Mouse (Mus musculus): Measurements from ENCODE around the gene Ralgapa2.
A peak's percentile ranks its signal among the peaks of the same experiment; 100 is the strongest.

Ralgapa2 gene

GRCm38 (mm10) chr2:146427380-146427779, 84.8 kb downstream of the Ralgapa2 start:
- no peak for DNase-seq (ENCODE audit: low spot score in 2 of 2)

GRCm38 (mm10) chr2:146426321-146426720, 85.8 kb downstream of the Ralgapa2 start:
- no peak for DNase-seq (ENCODE audit: low spot score in 2 of 2)

- no peak for DNase-seq (ENCODE audit: low spot score in 2 of 2)
These were observed 86.9 kb downstream of the Ralgapa2 start for GRCm38 (mm10) chr2:146425235-146425634.

- DNase-seq (ENCODE audit: low spot score in 2 of 2) = no peak
These were observed 88.3 kb downstream of the Ralgapa2 start for GRCm38 (mm10) chr2:146423710-146424301.

GRCm38 (mm10) chr2:146423032-146423691, 89.0 kb downstream of the Ralgapa2 start:
- DNase-seq (ENCODE audit: low spot score in 2 of 2) = no peak

GRCm38 (mm10) chr2:146416283-146416682, 95.9 kb downstream of the Ralgapa2 start:
- no peak for DNase-seq (ENCODE audit: low spot score in 2 of 2)

GRCm38 (mm10) chr2:146414484-146415291, 97.5 kb downstream of the Ralgapa2 start:
- DNase-seq (ENCODE audit: low spot score in 2 of 2) = peak; percentile 28 to 85

DNA sequence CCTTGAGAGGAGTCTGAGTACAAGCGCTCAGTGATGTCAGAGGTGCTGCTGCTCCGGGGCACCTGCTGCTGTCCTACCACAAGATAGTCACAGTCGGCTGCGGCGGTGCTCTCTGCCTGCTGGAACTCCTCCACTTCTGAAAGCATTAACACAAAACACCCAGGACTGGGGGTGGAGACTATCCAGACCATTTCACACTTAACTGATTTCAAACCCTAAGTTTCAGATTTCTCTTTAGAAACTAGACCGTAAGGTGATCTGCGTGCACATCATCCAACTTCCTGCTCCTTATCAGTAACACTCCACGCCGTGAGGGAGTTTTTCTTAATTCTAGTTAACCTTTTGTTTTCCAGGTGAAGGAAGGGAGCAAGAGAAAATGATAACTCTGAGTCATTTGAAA, 99.4 kb downstream of the Ralgapa2 start:
- DNase-seq (ENCODE audit: low spot score in 2 of 2) = no peak

DNA sequence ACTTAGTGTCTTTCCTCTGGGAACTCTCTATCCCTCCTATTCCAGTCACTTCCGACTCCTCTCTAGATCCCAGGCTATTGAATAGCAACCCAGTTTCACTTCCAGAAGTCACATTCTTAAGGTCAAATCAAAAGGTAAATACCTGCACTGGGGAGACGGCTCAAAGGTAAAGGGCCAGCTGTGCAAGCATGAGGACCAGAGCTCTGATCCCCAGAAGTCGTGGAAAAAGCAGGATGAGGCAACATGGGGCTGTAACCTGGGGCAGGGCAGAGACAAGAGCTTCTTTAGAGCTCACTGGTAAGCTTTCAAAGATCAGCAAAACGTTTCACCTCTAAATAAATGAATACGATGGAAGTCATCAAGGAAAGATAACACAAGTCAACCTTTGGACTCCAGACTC, 100.2 kb downstream of the Ralgapa2 start:
- no peak for DNase-seq (ENCODE audit: low spot score in 2 of 2)

DNA sequence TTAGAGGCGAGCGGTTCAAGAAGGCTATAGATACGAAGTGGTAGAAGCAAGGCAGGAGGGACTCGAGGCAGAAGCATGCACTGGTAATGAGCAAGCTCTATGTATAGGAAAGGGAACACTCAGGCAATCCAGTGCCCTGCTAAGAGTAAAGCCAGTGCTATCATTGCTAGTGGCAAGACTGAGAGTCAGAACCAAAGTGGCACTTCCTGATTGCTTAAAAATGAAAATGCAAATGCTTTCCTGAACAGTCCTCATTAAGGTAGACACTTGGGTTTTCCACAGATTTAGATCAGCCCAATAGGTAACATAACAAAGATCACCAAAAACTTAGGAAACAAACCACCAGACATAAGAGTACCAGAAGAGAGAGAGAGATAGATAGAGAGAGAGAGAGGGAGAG, 105.1 kb downstream of the Ralgapa2 start:
- no peak for DNase-seq (ENCODE audit: low spot score in 2 of 2)

DNA sequence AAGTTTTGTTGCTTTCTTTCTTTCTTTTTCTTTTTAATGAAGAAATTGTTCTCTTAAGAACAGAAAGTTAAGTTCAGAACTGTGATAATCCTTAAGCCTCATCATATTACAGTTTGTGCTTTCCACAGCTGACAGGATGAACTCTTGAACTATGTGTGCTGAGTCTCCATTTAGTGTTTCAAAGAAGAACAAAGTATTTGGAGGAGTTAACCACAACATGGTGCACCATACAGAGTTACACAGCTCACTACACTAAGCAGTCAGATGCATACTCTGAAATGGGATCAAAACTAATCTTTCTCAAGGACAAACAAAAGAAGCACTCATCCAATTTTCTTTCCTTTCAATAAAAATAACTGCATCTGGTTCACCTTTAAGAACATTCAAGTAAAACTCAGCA, 110.6 kb downstream of the Ralgapa2 start:
- no peak for DNase-seq (ENCODE audit: low spot score in 2 of 2)

- no peak for DNase-seq (ENCODE audit: low spot score in 2 of 2)
These were observed 111.4 kb downstream of the Ralgapa2 start for GRCm38 (mm10) chr2:146400738-146401137.

- no peak for DNase-seq (ENCODE audit: low spot score in 2 of 2)
These were observed 113.8 kb downstream of the Ralgapa2 start for GRCm38 (mm10) chr2:146398211-146398865.

GRCm38 (mm10) chr2:146387211-146387610, 124.9 kb downstream of the Ralgapa2 start:
- DNase-seq (ENCODE audit: low spot score in 2 of 2) = no peak

DNA sequence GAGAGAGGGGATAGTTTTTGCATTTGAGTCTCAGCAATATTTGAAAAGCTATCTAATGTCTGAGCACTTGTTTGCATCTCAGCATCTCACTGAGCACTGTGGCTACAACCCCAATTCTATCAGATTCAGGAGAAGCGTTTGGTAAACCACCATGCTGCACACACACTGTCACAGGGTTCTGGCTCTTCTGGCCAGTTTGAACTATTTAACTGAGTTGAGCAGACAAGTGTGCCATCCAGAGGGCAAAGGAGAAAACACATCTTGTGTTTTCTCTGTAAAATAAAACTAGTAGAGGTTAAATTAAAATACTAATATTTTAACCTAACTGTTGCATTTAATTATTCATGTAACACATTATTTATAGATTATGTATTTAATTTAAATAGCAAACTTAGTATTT, 127.6 kb downstream of the Ralgapa2 start:
- DNase-seq (ENCODE audit: low spot score in 2 of 2) = no peak

- no peak for DNase-seq (ENCODE audit: low spot score in 2 of 2)
These were observed 135.9 kb downstream of the Ralgapa2 start for GRCm38 (mm10) chr2:146376293-146376692.

- DNase-seq (ENCODE audit: low spot score in 2 of 2) = no peak
These were observed 146.0 kb downstream of the Ralgapa2 start for GRCm38 (mm10) chr2:146366098-146366497.

GRCm38 (mm10) chr2:146365368-146365983, 146.7 kb downstream of the Ralgapa2 start:
- DNase-seq (ENCODE audit: low spot score in 2 of 2) = no peak

DNA sequence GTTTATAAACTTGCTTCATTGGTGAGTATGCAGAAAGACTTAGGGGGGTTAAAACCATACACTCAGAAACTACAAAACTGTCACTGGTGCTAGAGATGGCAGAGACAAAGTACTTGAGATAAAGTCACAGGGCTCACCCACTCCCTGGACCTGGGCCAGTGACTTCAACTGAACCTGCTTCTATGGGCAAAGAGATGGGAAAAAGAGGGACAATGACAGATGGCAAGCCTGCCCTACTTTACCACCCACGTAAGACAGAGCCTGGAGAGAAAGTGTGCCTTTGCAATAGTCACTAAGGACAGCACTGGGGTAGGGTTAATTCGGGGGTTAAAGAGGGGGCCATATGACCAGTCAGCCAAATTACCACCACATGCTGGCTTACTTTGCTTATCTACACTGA, 148.7 kb downstream of the Ralgapa2 start:
- peak; percentile 26 to 68 for DNase-seq (ENCODE audit: low spot score in 2 of 2)

- no peak for DNase-seq (ENCODE audit: low spot score in 2 of 2)
These were observed 149.2 kb downstream of the Ralgapa2 start for GRCm38 (mm10) chr2:146362932-146363331.

DNA sequence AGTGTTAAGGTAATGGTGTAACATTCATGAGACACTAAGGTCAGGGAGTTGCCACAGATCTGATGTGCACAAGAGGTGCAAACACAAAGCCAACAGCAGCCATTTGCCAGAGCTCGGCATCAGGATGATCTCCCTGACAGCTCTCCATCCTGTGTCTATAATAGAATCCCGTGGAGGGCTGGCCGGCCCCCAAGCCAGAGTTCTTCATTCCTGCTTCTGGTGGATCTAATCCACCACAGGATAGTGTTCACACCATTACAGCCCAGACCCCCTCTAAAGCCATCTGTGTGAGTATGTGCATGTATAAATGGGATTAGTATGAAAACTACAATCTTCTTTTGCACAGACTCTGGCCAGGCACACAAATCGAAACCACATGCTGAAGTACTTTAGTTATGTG, 150.2 kb downstream of the Ralgapa2 start:
- no peak for DNase-seq (ENCODE audit: low spot score in 2 of 2)

GRCm38 (mm10) chr2:146361076-146361475, 151.1 kb downstream of the Ralgapa2 start:
- no peak for DNase-seq (ENCODE audit: low spot score in 2 of 2)

All from left cerebral cortex, adult 9 months (tissue).